Mouse (Mus musculus) heart, adult 18-20 months (tissue): ENCODE results near the gene Bcas1. TPM values are rescaled to one million over a fixed set of nuclear protein-coding genes. Genes with fewer than 3 reads are reported as not detected.

Experiments
- DNase-seq, 2 experiments: peaks; one replicate each; pipeline ENCODE4 v3.0.0; 2021 to 2022; ENCODE audit warnings: mixed read lengths in 1 of 2
- total RNA-seq, 2 experiments: library from RNA; stranded (reverse); gene quantifications; 2 replicates each; pipeline ENCODE4 v1.2.3; 2021

The Bcas1 gene
- total RNA-seq, 2 experiments from 2014 or later = 0.25 to 0.87 TPM

DNA sequence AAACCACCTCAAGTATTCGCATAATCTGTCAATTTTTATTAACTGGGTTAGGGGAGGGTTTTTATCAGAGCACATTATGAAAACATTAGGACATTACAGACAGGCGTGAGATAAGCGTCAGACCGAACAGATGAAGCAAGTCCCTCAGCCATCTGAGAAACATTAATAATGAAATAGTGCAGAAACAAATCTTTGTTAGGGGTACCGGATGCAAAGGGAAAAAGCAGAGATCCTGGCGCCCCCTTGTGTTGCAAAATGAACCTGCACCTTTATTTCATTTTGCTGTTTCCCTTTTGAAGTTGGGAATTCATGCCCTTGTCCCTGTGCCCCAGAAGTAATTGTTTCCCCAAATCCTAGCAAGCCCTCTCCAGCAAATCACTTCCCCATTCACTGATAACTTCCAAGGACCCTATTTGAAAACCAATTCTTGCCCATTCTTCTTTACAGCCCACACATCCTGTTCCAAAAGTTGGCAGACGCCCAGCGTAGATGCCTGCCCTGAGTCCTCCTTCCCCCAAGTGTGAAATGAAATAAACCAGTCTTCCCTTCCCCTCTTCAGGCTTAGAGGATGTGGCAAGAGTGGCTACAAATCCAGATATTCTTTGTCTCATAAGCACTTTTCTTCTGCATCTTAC lies 80.4 kb downstream of the Bcas1 start:
- DNase-seq = peak; percentile 49 to 85

DNA sequence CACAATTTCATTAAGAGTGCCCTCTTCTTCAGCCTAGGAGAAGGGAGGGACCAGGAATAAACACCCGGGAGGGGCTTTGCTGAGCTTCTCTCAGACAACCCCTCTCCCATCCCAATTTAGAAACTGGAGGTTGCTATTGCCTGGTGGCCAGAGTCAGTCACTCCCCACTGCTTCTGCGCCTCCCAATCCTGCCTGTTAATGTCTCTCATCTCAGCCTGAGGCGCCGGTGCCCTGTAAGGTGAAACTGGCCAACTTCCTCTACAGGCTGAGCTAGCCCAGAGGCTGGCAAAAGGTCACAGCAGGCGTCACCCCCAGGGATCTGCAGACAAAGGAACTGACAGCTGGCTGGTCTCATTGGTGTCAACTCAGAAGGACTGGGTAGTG lies 82.2 kb downstream of the Bcas1 start:
- DNase-seq = peak in 1 of 2 experiments; percentile 42

DNA sequence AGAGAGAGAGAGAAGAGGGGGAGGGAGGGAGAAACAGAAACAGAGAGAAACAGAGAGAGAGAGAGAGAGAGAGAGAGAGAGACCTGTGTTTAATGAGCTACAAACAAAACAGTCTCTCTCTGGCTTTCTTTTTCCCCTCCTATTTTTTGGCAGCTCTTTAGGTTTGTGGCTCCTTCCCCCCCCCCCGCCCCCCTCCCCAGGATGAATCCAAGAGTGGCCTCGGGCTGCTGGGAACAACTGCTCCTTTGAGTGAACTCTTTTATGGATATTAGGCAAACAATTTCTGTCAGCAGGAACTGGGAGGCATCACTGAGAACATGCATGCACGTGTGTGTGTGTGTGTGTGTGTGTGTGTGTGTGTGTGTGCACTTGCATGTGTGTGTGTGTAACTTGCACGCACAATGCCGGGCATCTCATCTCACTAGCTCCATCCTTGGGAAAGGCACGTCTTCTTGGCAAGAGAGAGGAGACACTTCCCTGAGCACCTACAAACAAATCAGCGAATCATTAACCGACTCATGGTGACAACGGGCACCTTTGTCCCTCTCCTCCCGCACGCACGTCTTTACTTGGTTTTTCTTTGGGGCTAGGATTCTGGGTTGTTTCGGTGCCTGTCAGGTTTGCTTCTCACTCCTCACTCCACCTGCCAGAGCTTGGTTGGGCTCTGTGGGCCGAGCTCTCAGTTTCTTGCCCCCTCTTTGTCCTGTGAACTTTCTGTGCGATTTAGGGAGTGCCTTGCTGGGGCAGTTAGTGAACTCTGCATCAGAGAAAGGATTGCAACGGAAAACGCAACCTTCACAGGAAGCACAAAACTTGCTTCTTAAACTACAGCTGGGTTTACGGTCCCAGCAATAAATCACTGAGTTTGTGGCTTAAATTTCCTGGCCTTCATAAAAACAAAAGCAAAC lies 82.9 kb downstream of the Bcas1 start:
- DNase-seq = no peak

DNA sequence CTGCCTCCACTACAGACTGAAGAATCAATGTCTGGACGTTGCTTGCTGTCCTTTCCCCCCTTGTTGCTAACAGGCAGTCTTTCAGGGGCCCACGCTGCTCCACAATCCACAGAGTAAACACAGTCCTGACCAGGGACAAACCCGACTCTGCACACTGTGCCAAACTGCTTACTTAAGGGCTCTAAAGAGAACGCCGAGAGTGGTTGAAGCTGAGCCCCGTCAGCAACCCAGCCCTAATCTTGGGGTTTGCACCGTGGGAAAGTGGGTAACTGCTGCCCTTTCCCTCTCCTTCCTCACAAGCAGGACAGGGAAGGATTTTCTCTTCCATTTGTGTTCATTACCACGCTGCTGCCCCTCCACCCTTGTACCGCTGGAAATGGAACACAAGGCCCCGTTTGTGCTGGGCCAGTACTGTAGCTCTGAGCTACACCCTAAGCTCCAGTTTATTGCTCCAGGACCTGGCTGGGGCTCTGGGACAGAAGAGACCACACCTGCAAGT lies 83.8 kb downstream of the Bcas1 start:
- DNase-seq = no peak

DNA sequence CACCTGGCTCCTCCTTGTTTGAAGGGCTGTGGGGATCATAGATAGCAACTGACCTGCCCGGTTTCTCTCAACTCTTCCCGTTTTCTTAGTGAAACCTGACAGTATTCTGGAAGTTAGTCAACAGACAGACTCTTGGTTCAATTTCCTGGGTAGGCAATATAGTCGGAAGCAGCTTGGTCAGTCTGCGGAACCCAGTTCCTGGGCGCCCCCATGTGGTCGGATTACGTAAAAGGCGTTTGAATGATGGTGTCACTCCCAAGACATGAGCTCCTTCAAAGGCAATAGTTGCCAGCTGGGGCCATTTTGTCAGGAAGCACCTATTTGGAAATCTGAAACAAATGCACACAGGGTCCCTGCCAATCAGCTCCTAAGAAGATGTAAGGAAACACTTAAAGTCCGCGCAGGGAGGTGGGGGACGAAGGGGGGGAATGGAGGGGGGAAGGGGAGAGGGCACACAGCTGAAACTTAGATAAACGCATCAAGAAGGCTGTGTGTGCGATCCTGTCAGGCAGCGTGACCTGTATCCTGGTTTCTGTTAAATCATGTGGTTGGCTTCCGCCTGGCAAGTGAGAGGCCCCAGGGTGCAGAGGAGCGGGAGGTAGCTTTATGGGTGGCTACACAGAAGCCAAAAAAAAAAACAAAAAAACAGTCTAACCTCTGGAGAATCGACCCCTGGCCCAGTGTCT lies 84.4 kb downstream of the Bcas1 start:
- DNase-seq = peak; percentile 65 to 81

DNA sequence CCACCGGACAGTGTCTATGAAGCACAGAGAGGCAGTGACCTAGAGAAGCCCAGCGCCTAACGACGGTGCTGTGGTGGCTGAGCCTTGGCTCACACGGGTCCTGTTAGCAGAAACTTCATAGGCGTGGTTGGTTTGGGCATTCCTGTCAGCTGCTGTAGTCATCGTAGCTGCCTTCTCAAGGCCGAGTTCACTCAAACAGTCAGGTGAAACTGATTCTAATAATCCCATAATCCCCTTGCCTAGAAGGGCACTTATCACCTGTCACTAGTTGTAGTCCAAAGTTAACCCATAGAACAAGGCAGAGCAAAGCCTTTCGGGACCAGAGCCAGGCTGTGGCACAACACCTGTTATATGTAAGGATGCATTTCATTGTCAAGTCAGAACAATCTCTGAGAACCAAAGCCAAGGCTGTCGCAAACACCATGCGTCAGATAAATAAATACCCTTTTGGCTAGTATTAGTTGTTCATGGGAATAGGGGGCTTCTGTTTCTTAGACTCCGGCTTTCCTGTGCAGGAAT lies 85.3 kb downstream of the Bcas1 start:
- DNase-seq = no peak

DNA sequence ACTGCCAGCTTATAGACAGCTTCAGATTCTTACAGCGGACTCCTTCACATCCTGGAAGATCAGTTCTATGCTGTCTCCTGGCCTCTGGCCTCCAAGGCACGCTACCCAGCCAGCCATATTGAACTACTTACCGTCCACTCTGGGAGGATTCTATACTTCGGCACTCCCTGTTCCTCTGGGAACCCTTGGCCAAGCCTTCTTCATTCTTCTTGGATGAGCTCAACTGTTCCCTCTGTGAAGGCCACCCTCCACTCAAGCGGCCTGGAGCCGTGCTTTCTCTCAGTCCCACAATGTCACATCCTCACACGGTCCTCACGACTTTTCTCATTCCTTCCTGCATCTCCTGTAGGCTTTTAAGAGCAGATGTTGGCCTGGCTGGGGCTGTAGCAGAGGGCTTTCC lies 86.5 kb downstream of the Bcas1 start:
- DNase-seq = no peak

DNA sequence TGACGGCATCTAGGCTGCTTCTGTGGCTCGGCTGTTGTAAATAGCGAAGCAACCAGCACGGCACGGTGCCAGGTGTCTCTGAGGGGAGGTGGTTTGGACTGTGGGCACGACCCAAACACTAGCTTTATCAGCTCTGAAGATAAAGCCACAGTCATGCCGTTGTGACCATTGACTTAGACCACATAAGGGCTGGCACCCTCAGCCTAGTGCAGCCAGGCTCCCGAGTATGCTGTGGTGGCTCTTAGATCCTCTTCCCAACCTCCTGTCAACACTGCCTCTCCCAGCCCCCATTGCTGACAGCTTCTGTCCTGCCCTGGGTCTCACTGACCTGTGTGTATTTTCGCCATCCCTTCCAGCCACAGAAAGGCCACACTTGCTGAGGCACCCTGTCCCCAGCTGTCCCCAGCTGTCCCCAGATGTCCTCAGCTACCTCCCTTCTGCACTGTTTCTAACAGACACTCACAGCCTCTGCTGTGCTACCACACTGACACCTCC lies 91.3 kb downstream of the Bcas1 start:
- DNase-seq = peak; percentile 37 to 64

DNA sequence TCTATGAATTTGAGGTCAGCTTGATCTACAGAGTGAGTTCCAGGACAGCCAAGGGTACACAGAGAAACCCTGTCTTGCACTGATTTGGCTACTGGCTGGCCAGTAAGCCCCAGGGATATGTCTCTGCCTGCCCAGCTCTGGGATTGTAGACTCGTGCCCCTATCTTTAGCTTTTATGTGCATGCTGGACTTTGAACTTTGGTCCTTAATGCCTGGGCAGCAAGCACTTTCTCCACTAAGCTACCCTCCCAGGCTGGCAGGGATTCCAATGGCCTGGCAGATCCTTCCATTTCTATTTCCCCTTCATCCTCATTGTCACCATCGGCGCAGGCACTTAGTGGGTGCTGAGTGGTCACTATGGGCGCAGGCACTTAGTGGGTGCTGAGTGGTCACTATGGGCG lies 92.5 kb downstream of the Bcas1 start:
- DNase-seq = no peak

DNA sequence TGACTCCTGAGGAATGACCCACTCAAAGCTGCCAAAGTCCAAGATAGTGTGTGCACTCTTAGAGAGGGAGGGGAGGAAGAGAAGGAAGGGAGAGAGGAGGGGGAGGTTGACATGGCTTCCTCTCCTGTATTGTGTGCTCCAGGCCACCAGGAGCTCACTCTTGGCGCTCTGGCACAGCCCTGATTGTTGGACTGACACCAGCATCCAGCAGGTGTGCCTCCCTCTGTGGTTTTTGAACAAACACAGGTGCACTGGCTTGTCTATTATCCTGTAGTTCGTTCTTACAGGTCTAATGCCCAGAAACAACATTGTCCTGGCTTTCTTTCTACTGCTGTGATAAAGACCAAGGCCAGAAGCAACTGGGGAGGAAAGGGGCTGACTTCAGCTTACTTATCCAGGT lies 95.8 kb downstream of the Bcas1 start:
- DNase-seq = no peak

DNA sequence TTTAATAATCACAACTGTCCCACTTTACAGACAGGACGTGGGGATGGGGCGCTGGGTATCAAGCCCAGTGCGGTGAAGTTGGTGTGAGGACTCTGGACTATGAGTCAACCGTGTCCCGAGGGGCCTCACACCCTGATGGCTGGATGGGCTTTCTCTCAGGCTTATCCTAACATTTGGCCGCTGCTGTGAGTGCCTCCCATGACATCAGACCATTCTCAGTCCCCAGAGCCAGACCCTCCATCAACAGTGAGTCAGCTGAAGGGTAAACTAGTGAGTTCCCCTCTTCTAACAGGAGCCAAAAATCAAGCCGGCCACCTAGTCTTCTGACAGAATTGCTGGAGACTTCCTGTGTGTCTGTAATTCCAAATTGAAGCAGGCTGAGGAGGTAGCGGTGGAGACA lies 97.2 kb downstream of the Bcas1 start:
- peak; percentile 76 to 88 for DNase-seq

DNA sequence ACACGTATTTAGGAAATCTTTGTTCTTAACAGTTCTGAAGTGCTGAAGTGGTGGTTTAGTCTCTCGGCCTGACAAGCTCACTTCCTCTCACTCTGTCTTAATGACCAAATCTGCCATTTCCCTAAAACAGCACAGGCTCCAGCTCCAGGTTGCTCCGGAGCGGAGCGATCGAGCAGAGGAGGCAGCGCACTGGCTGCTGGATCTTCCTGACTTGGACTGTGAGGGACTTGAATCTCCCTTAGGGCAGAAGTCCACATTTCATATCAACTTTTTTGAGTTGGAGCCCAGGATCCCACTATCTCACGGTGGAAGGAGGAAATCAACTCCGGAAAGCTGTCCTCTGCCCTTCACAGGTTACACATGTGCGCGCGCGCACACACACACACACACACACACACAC lies 97.7 kb downstream of the Bcas1 start:
- peak; percentile 46 to 54 for DNase-seq

DNA sequence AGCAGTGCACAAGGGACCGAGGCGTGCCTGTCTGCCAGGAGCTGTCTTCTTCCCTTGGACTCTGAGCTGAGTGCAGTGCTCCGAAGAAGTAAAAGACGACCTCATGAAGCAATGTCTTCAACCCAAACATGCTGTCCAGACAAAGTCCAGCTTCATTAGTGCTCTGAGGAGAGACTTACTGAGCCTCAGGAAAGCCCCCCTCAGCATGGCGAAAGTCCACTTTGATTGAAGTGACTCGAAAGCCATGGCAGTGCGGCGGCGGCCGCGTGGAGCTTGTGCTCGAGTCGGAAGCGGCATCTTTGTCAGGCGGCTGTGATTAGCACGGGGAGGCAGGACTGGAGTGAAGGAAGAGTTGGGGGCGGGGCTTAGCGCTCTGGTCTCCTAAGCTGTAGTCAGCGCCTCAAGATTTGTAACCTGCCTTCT lies 103.7 kb downstream of the Bcas1 start:
- peak; percentile 60 to 61 for DNase-seq

DNA sequence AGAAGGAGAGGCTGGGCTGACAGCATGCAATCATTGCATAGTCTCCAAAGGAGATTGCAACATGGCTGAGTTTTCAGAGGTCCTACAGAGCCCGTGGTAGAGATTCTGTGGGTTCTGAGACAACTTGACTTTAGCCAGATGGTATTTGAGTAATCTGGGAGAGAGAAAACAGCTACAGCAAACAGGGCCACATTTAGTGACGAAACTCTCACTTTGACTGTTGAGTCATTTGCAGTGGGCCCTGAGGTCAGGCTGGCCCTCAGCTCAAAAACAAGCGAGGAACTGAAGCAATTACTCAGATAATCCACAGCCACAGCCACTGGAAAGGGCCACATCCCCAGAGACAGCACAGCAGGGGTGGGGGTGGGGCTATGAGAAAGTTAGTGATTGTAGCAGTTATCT lies 105.6 kb downstream of the Bcas1 start:
- peak; percentile 72 to 76 for DNase-seq

DNA sequence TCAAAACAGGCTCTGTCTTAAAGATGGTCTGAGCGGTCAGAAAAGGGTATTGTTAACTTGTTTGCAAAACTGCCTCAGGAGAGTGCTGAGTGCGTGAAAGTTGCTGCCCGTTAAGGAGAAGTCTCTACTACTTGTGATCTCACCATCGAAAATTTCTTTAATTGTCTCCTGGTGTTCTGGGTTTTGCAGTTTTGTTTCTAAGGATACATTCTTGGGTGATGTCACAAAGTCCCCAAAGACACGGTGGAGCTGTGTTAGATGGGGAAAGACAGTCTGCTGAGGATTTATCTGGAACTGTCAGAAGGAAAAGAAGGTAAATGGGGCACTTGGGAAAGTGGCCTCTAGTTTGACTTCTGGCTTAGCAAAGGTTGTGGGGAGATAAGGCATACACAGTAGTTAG lies 106.1 kb downstream of the Bcas1 start:
- DNase-seq = no peak

DNA sequence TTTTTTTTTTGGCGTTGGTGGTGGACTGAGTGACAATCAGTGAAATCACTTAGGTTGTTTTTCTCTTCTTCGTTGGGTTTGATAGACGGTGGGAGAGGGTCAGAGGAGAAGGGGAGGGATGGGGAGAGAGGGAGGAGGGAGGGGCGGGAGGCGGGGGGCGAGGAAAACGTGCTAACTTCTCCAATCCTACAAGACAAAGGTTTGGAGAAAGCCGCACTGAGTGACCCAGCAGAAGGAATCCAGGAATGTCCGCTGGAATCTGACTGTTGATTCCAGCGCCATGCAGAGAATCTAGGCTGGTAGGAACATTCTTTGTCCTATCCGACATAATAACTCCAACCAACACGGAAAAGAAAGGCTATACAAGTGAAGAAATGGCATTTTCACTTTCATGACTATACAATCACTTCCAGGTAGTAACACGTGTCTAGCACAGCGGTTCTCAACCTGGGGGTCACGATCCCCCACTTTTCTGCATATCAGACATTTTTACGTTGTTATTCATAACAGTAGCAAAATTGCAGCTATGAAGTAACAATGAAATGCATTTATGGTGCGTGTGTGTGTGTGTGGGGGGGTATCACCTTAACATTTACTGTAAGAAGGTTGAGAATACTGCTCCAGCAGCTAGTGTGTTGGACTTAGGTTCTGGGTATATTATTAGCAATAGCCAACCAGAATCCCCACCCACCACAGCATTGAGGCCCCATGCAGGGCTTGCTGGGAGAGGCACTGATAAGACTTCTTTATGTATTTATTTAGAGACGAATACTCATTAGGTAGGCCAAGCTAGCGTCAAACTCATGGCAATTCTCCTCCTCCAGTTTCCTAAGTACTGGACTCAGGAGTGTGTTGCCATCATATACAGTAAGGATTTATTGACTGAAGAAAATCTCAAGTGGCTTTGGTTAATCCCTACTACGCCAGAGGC lies 107.8 kb downstream of the Bcas1 start:
- no peak for DNase-seq

DNA sequence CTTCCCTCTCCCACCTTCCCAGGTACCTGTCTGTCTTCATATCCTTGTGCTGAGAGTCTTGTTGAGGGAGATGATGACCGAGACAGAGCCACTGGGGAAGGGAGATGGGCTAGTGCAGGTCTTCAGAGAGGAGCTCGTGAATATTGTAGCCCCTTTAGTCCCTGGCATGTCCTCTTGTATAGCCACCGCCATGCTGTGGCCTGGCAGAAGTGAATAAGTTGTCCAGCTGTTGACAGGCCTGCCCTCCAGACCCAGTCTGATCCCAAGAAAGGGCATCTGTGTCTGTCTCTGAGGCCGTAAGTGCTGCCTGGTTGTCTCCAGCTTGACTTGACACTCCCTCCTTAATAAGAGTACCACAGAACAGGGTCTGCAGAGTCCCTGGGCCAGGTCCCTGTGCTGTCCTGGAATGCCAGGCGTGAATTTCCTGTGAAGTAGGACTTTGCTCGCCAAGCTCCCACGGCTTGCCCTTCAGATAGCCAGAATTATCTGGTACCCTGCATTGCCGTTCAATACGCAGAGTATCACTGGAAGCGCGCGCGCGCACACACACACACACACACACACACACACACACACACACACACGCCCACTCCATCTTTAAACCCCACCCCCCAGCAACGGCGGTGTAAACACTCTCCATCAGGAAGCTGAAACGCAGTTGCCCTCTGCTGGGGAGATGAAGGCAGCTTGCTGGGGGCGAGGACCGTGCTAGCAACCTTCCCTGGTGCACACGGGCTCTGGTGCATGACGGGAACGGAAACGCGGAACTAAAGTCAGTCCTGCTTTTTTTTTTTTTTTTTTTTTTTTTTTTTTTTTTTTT lies 108.7 kb downstream of the Bcas1 start:
- DNase-seq = peak; percentile 91 to 94

DNA sequence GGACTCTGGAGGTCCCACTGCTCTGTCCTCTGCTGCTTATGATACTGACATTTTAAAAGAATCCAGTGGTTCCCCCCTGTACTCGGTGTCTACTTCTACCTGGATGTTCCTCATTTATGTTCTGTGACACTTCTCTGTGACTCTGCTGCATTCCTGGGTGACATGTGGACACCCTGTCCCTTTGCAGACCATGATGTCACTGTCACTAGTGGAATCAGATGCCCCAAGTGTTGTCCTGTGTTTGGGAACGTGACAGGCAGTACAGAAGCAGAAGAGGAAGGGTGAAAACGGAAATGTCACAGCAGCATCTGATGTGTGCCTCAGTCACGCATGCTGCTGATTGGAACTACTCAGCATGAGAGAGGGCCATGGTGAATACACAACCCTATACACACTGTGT lies 110.9 kb downstream of the Bcas1 start:
- no peak for DNase-seq

DNA sequence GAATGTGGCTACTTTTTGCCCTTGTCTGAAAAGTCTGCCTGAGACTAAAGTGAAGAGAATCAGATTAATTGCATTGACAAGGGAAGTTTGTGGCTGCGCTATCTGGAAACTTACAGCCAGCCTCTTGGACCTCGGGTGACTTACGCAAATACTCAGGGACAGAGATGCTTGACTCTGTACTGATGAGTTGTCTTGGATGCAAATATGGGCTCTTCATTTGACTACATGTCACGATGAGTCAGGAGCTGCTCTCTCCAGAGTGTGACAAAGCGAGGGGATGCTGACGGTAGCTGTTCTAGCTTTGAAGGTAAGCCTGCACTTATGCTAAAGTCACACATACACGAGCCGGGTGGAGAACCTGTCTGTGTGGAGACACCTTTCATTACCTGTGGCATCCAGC lies 111.3 kb downstream of the Bcas1 start:
- no peak for DNase-seq

DNA sequence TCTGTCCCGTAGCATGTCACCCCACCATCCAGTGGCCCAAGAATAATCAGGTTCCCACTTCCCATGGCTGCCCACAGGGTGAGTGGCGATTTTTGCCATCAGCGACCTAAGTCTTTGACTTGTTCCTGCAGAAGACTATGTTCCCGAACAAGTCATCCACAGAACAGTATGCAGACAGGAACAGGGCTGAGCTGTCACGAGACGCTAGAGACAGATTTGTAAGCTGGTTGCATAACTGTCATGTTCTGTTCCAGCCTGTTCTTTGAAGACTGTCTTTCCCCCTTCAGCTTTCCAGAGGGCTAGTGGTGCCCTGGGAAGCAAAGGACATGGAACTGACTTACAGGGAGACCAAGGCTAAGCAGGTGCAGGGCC lies 116.7 kb downstream of the Bcas1 start:
- DNase-seq = peak in 1 of 2 experiments; percentile 29
